Mouse (Mus musculus) cerebral cortex, adult 2 months (tissue): ENCODE measurements around the gene Ndufs4.

Experiments
- WGBS: fragments of 180-500 bp; shearing (Covaris S2); methylation state at CpG from one replicate; pipeline ENCODE4 v1.1.7; 2018; 5-methylcytosine and 5-hydroxymethylcytosine counted together

Gene Ndufs4

DNA sequence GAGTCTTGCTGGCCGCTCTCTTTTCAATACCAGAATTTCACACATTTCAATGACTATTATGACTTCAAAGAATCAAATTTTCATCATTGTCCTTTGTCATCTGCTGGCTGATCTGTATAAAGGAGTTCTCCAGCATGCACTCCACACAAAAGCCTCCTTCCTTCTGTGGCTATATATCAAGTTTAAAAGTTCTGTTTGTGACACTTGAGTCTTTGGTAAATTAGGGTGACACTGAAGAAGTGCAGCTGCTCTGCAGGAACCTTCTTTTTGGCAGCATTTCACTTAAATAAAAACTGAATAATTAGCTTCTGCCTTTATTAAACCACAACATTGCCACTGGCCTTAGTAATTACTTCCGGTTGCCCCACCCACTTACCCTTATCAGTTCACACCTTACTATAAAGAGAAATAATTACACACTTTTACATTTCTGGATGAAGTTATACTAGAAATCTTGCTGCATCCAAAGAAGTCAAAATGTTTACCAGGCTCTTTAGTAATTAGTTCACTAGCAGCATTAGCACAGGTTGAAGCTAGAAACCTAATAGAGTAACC, 68.1 kb downstream of the Ndufs4 start:
- WGBS = 75% methylated on average over 2 of the region's 2 CpGs

DNA sequence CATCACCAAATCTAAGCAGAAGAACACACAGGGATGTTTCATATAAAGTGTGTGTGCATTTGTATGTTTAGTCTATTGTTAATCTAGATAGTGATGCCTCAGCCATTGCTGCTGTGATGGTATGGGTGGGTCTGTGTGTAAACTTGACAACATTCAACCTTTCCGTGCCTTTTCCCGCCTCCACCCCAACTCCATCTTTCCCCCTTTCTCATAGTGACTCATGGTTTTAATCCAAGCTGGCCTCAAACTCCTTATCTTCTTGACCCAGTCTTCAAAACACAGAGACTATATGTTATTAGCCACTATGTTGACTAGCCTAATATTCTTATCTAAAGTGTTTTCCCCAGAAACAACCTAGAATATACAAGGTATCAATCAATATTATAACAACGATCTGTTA, 72.7 kb downstream of the Ndufs4 start:
- WGBS = 94% methylated on average over 3 of the region's 3 CpGs

DNA sequence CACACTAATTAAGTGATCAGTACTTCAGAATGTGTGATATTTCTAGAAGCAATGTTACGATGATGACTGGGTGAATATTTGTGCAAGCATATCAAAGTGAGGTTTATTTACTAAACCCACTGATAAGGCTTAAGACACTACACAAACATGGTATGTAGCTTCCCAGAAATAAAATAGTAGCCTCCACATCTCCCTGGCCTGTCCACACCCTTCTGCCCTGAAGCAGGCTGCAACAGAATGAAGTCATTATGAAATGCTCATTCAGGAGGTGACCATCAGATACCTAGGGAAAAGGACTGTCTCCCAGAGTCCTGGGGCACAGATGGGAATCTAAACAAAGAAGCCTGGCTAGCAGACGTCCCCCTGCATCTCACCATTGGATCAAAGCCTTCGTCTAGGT, 73.1 kb downstream of the Ndufs4 start:
- WGBS = 81% methylated on average over 3 of the region's 3 CpGs

DNA sequence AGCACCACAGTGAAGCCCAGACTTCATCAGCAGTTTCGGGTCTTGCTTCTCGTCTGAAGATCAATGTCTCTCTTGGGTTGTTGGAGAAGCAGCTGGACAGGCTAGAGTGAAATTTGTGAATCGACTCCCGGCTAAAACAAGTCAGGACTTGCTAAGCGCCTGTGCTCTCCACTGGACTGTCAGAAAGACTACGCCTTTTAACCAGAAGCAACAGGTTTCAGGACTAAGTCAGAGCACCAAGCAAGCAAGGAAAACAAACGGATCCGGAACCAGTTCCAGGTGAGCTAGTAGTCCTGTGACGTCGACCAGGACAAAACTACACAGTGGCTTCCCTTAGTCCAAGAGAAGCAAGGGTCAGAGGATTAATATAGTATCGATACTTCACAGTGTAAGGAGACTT, 77.5 kb downstream of the Ndufs4 start:
- 97% methylated on average over 11 of the region's 11 CpGs for WGBS

DNA sequence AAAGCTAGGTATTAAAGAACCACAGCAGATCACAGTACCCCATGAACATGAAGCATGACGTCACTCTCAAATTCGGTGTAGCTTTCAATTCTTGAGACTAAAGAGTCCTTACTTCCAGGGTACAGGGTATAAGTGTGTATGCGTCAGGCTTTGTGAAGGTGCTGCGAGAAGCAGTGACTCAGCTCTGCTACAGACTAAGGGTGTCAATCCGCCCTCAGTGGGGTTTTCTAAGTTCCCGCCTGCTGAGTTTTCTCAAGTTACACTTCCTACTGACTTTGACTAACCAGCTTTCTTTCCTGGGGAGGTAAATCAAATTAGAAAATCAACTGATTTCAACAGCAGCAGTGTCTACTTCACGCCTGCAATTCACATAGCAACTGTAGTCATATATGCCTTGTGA, 83.4 kb downstream of the Ndufs4 start:
- WGBS = 56% methylated on average over 7 of the region's 7 CpGs

DNA sequence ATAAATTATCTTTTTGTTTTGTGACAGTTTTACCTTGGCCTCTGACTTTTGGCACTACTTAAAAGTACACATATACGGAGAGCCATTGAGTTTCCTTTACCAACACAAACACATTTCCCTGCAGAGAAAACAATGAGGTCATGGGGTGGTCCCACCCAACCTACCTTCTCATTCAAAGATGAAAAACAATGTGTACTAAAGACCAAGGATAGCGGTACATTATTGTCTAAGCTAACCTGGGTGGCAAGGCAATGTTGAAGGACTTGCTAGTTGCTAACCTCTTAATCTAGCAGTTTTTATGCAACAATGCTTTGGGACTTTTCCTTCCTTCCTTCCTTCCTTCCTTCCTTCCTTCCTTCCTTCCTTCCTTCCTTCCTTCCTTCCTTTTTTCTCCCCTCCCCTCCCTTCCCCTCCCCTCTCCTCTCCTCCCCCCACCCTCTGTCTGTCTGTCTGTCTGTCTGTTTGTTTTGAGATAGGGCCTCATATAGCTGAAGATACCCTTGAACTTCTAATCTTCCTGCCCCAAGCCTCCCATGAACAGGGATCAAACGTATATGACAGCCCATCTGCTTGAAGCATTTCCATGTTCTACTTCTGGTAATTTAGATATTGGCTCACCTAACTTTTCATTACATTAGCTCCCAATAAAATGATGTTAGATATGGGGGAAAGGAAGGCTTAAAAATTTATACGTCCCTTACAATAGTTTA, 84.4 kb downstream of the Ndufs4 start:
- 89% methylated on average over 4 of the region's 4 CpGs for WGBS

DNA sequence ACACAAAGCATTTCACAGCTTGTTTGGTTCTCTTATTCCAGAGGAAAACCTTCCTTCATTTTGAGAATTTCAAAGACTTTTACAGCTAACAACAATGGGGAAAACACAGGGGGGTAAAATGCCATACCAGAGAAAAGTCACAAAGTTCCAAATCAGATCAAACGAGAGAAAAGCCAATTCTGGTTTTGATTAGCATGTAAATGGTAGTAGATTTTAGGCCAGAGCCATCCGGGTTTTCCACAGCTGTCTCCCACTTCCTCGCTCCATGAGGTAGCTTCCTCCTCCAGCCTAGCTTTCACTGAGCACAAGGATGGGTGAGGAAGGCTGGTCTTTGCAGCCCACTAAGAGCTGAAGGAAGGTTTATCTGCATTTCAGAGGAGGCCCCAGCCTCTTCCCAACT, 90.3 kb downstream of the Ndufs4 start:
- 65% methylated on average over 3 of the region's 3 CpGs for WGBS

DNA sequence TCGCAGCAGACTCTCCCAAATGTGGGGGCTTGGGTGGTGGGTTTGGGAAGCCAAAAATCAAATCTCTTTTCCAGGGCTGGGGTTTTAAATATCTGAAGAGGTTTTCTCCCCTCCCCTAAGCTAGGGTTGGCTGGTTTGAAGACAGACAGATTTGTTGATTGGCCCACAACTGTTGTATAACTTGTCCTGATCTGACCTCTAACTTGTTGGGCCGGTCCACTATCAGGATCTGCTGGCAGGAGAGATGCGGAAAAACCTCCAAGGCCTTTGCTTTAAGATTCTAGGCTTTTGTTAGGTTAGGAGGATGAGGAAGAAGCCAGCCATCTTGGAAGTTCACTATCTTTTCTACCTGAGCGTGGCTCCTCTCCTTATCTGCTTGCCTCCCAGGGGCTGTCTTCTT, 91.5 kb downstream of the Ndufs4 start:
- WGBS = 95% methylated on average over 4 of the region's 4 CpGs

DNA sequence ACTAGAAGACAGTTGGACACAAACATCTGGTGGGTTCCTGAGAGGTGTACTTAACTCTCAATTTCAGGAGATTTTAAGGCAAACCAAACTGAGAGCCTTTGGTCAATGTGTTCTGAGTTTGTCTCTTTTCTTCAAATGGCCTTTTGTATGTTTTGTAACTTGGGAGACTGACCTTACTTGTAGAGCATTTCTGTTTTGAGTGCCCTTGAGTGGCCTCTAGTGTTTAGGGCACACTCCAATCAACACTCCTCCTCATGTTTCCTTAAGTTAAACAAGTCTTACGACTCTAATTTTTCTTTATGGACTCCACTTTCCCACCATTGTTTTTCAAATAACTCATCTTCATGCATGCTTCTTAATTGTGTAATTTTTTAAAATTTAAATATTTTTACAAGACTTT, 98.6 kb downstream of the Ndufs4 start:
- WGBS = 95% methylated on average over 1 of the region's 1 CpGs

DNA sequence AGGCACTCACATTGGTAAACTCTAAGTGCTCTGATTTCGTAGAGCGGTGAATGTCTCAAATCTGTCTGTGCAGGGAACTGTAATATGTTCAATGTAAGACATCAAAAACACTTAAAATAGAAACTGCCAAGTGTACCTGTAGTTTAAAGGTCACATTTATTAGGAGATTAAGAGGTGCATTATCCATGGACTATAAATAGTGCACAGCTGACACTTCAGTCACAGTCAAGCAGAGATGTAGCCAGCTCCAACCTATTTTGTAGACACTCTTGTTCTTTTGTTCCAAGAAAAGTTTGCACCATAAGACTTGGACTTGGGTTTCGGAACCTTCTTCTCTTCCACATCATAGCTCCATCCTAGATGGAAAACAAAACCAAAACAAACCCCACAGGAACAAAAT, 99.5 kb downstream of the Ndufs4 start:
- WGBS = 97% methylated on average over 3 of the region's 3 CpGs

DNA sequence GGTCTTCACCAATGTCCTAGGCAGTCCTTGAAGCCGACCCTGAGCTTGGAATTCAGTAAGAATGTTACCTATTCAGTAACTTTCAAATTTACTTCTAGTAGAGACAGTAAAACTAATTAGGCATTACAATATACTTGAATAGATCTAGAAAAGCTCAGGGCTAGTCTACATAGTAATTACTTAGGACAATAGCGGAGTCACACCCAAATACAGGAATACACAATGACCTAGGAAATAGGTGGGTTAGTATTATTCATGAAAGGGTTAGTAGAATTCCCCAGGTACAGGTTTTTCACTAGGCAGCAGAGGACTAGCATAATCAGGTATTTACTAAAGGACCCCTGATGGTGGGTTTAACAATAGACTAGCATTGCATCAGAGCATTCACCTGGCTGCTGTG, 109.4 kb downstream of the Ndufs4 start:
- WGBS = 91% methylated on average over 2 of the region's 2 CpGs

DNA sequence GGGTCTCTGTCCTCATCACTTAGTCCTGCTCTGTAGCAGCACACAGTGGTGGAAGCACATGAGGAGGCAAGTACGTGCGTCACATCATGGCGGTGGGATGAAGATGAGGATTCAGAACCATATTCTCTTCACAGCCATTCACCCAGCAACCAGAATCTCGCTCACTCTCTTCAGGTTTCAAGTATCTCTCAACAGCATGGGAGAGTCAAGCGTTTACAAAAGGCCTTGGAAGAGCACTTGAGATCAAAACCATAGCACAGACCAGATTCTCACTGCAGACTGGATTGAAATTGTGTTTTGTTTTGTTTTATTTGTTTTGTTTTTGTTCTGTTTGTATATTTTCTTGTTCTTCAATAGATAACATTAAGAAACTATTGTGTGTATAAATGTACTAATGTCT, 110.8 kb downstream of the Ndufs4 start:
- 99% methylated on average over 5 of the region's 5 CpGs for WGBS

DNA sequence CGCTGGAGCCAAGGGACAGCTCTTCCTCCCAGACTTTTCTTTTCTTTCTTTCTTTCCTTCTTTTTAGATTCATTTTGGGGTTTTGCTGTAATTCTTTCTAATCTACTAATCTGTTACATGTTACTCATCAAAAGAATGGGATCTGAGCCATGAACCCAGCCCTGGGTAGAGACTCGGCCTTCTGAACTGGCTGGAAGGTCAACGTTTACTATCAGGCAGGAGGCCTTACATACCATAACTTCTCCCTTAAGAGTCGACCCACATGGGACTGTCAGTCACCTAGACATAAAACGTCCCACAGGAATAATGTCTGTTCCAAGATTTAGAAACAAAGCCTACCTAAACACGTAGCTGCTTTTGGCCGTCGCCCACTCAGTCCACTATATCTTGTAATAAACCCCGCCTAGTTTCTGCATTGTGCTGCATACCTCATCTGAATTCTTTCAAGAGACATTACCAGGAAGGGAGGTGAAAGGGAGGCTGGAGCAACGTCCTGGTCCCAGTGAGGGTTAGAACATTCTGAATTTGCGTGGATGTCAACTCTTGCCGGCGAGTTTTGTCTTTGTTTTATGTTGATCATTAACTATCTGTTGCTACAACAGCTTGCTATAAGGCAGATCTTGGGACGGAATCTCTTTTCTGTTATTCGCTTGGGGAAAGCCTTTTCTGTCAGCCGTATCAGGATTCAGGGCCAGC, 116.5 kb downstream of the Ndufs4 start:
- WGBS = 86% methylated on average over 16 of the region's 16 CpGs

DNA sequence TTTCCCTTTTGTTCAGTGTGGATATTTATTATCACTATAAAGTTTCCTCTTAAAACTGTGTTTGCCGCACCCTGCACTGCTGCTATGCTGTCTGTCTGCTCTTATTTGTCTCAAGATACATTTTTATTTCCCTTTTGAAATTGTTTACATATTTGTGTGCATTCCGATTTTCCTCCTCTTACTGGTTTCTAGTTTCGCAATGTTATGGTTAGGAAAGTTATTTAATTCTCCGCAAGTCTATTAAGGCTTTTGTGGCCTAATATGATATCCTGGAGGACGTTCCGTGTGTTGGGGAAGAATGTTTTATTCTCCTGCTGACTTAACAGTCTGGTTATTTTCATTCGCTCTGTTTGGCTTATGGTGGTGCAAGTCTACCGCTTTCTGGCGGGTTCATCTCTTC, 120.3 kb downstream of the Ndufs4 start:
- 87% methylated on average over 9 of the region's 9 CpGs for WGBS

DNA sequence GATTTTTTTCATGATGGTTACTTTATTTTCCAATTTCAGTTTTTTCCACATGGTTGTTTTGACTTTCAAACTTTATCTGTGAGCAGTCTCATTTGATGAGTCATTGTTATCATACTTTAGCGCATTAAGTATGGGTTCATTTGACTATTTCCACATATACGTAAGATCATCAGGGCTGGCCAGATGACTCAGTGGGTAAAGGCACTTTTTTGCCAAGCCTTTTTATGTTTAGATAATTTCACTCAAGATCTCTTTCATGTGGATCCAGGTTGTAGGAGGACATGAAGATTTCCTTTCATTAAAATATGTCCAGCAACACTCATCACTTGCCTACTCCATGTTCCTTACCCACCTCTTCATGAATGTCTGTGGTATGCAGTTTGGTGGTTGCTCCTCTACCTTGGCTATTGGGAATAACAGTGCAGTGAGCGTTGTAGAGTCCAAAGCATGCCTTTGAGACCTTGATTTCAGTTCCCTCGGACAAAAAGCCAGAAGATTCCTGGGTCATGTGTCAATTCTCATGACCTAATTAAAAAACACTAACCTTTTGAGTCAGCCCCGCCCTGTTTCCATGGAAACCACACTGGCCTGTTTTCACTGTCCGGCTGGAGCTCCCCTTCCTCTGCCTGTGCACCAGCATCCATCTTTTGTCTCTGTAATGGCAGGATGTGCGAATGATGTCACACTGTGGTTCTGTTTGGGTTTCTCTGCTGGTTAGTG, 127.4 kb downstream of the Ndufs4 start:
- 70% methylated on average over 7 of the region's 7 CpGs for WGBS

DNA sequence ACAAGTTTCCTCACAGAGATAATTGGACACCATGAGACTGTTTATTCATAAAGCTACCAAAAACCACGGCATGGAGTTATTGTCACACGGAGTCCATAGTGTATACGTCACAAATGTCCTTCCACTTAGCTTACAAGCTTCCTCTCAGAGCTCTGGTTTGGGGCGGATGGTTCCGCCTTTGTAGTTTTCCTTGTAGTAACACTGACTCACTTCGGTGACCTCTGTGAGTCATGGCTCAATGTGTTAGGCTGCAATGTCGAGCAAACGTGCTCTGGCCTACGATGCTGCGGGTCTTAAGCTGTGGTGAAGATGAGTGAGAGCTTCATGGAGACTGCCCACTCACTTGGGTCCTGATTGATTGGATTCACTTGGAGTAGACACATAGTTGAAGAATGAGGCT, 133.4 kb downstream of the Ndufs4 start:
- 91% methylated on average over 10 of the region's 10 CpGs for WGBS
